Mouse (Mus musculus): ENCODE data around the gene Gdf15. TPM values are rescaled to one million over a fixed set of nuclear protein-coding genes. Genes with fewer than 3 reads are reported as not detected.

Gene Gdf15
- polyA plus RNA-seq, 1 experiment = 0.19 TPM

- peak overlapping the region; percentile 92; the same call in 1 of the 2 replicates for H3K4me3 ChIP-seq (ENCODE audit: insufficient read depth, low read length)
- H3K4me1 ChIP-seq (ENCODE audit: control insufficient read depth, insufficient read depth, low read length) = peaks cover 6% of the 10 kb centered on the region
- TF ChIP-seq CTCF (IDR thresholded peaks at IDR 0.05; ENCODE audit: extremely low read depth, insufficient read depth, low read length) = no peak
- no peak for TF ChIP-seq POLR2A (IDR thresholded peaks at IDR 0.05; ENCODE audit: extremely low read depth, insufficient read depth, low read length)
- H3K27ac ChIP-seq (ENCODE audit: insufficient read depth, low read length) = no peak overlapping the region
Observed at GRCm38 (mm10) chr8:70605871-70606779, 26.1 kb downstream of the Gdf15 start.

- Histone ChIP-seq H3K27ac (ENCODE audit: insufficient read depth, low read length) (no peak overlapping the region), H3K4me1 (ENCODE audit: control insufficient read depth, insufficient read depth, low read length) (peaks cover 7% of the 10 kb centered on the region; the same call in 1 of the 2 replicates), H3K4me3 (ENCODE audit: insufficient read depth, low read length) (no peak overlapping the region)
- no peak for TF ChIP-seq CTCF (IDR thresholded peaks at IDR 0.05; ENCODE audit: extremely low read depth, insufficient read depth, low read length)
- no peak for TF ChIP-seq POLR2A (IDR thresholded peaks at IDR 0.05; ENCODE audit: extremely low read depth, insufficient read depth, low read length)
Observed at GRCm38 (mm10) chr8:70604558-70604957, 27.7 kb downstream of the Gdf15 start.

- TF ChIP-seq CTCF (IDR thresholded peaks at IDR 0.05; ENCODE audit: extremely low read depth, insufficient read depth, low read length) = no peak
- TF ChIP-seq POLR2A (IDR thresholded peaks at IDR 0.05; ENCODE audit: extremely low read depth, insufficient read depth, low read length) = no peak
- 0 out of 2 replicates have a peak, but pooled peaks cover 3% of the 10 kb centered on the region for H3K4me1 ChIP-seq (ENCODE audit: control insufficient read depth, insufficient read depth, low read length)
- H3K27ac ChIP-seq (ENCODE audit: insufficient read depth, low read length) = no peak overlapping the region
Observed at GRCm38 (mm10) chr8:70602139-70602811, 30.0 kb downstream of the Gdf15 start.

GRCm38 (mm10) chr8:70601271-70601649, 31.0 kb downstream of the Gdf15 start:
- H3K27ac ChIP-seq (ENCODE audit: insufficient read depth, low read length) = 0 out of 2 replicates have a peak overlapping the region, but pooled peaks have one; percentile 38
- TF ChIP-seq POLR2A (IDR thresholded peaks at IDR 0.05; ENCODE audit: extremely low read depth, insufficient read depth, low read length) = no peak
- no peak for TF ChIP-seq CTCF (IDR thresholded peaks at IDR 0.05; ENCODE audit: extremely low read depth, insufficient read depth, low read length)

More at GRCm38 (mm10) chr8:70602139-70602811, 30.0 kb downstream of the Gdf15 start:
- H3K4me3 ChIP-seq (ENCODE audit: insufficient read depth, low read length) = no peak overlapping the region

GRCm38 (mm10) chr8:70600473-70601270, 31.6 kb downstream of the Gdf15 start:
- TF ChIP-seq CTCF (IDR thresholded peaks at IDR 0.05; ENCODE audit: extremely low read depth, insufficient read depth, low read length) (no peak), POLR2A (IDR thresholded peaks at IDR 0.05; ENCODE audit: extremely low read depth, insufficient read depth, low read length) (no peak)
- Histone ChIP-seq H3K4me1 (ENCODE audit: control insufficient read depth, insufficient read depth, low read length) (0 out of 2 replicates have a peak, but pooled peaks cover 3% of the 10 kb centered on the region), H3K4me3 (ENCODE audit: insufficient read depth, low read length) (no peak overlapping the region), H3K27ac (ENCODE audit: insufficient read depth, low read length) (peak overlapping the region; percentile 85)

More at GRCm38 (mm10) chr8:70601271-70601649, 31.0 kb downstream of the Gdf15 start:
- H3K4me3 ChIP-seq (ENCODE audit: insufficient read depth, low read length) = no peak overlapping the region
- 0 out of 2 replicates have a peak, but pooled peaks cover 3% of the 10 kb centered on the region for H3K4me1 ChIP-seq (ENCODE audit: control insufficient read depth, insufficient read depth, low read length)

GRCm38 (mm10) chr8:70599507-70600290, 32.6 kb downstream of the Gdf15 start:
- Histone ChIP-seq H3K27ac (ENCODE audit: insufficient read depth, low read length) (no peak overlapping the region), H3K4me3 (ENCODE audit: insufficient read depth, low read length) (no peak overlapping the region), H3K4me1 (ENCODE audit: control insufficient read depth, insufficient read depth, low read length) (0 out of 2 replicates have a peak, but pooled peaks cover 3% of the 10 kb centered on the region)
- no peak for TF ChIP-seq CTCF (IDR thresholded peaks at IDR 0.05; ENCODE audit: extremely low read depth, insufficient read depth, low read length)
- TF ChIP-seq POLR2A (IDR thresholded peaks at IDR 0.05; ENCODE audit: extremely low read depth, insufficient read depth, low read length) = no peak

- Histone ChIP-seq H3K4me3 (ENCODE audit: insufficient read depth, low read length) (peak overlapping the region; percentile 3; the same call in 1 of the 2 replicates), H3K4me1 (ENCODE audit: control insufficient read depth, insufficient read depth, low read length) (0 out of 2 replicates have a peak, but pooled peaks cover 3% of the 10 kb centered on the region), H3K27ac (ENCODE audit: insufficient read depth, low read length) (no peak overlapping the region)
- TF ChIP-seq POLR2A (IDR thresholded peaks at IDR 0.05; ENCODE audit: extremely low read depth, insufficient read depth, low read length) = no peak
- TF ChIP-seq CTCF (IDR thresholded peaks at IDR 0.05; ENCODE audit: extremely low read depth, insufficient read depth, low read length) = no peak
Observed at GRCm38 (mm10) chr8:70598722-70599121, 33.5 kb downstream of the Gdf15 start.

GRCm38 (mm10) chr8:70598283-70598682, 34.0 kb downstream of the Gdf15 start:
- TF ChIP-seq CTCF (IDR thresholded peaks at IDR 0.05; ENCODE audit: extremely low read depth, insufficient read depth, low read length) (peak; percentile 56), POLR2A (IDR thresholded peaks at IDR 0.05; ENCODE audit: extremely low read depth, insufficient read depth, low read length) (peak; percentile 32; the same call in 1 of the 2 replicates)
- peak overlapping the region; percentile 3; the same call in 1 of the 2 replicates for H3K4me3 ChIP-seq (ENCODE audit: insufficient read depth, low read length)
- H3K4me1 ChIP-seq (ENCODE audit: control insufficient read depth, insufficient read depth, low read length) = 0 out of 2 replicates have a peak, but pooled peaks cover 3% of the 10 kb centered on the region
- H3K27ac ChIP-seq (ENCODE audit: insufficient read depth, low read length) = no peak overlapping the region
